Mouse (Mus musculus) intestine, embryonic 14.5 days (tissue): Measurements from ENCODE around the gene Atp5j2. TPM values are rescaled to one million over a fixed set of nuclear protein-coding genes. Genes with fewer than 3 reads are reported as not detected.

Source experiments
- ATAC-seq: fragments of 200-750 bp; cut with Nextera tagmentation; replicated peaks from 2 replicates; pipeline ENCODE4 v1.8.0; 2017; ENCODE audit warnings: low read depth, moderate number of reproducible peaks, moderate TSS enrichment, moderate library complexity; ENCODE audit not compliant: low FRiP score, low TSS enrichment
- DNase-seq: peaks from one replicate; pipeline ENCODE4 v3.0.0-alpha.2; 2018; ENCODE audit warnings: low spot score
- H3K27ac ChIP-seq: fragments of 300-500 bp; sonication (generic); 2 replicates; pipeline ENCODE4 v1.5.1; 2014; ENCODE audit warnings: low read depth, mild to moderate bottlenecking, control low read depth
- H3K27me3 ChIP-seq: fragments of 300-500 bp; sonication (generic); replicated peaks from 2 replicates; pipeline ENCODE4 v1.6.1; 2014; ENCODE audit warnings: low read length, control low read depth; ENCODE audit not compliant: control insufficient read depth, insufficient read depth
- H3K36me3 ChIP-seq: fragments of 300-500 bp; sonication (generic); 2 replicates; pipeline ENCODE4 v1.6.1; 2014; ENCODE audit warnings: low read length, control low read depth; ENCODE audit not compliant: control insufficient read depth, insufficient read depth
- H3K4me1 ChIP-seq: fragments of 300-500 bp; sonication (generic); replicated peaks from 2 replicates; pipeline ENCODE4 v1.6.1; 2014; ENCODE audit warnings: low read length, control low read depth, mixed read lengths; ENCODE audit not compliant: control insufficient read depth, insufficient read depth
- H3K4me2 ChIP-seq: fragments of 300-500 bp; sonication (generic); 2 replicates; pipeline ENCODE4 v1.6.1; 2014; ENCODE audit warnings: low read length
- H3K4me3 ChIP-seq: fragments of 300-500 bp; sonication (generic); 2 replicates; pipeline ENCODE4 v1.5.1; 2014; ENCODE audit warnings: low read depth, low read length, control low read depth, mixed read lengths
- H3K9ac ChIP-seq: fragments of 300-500 bp; sonication (generic); 2 replicates; pipeline ENCODE4 v1.6.1; 2014; ENCODE audit warnings: mild to moderate bottlenecking, low read length
- H3K9me3 ChIP-seq: fragments of 300-500 bp; sonication (generic); 2 replicates; pipeline ENCODE4 v1.6.1; 2016; ENCODE audit warnings: low read length, control low read depth; ENCODE audit not compliant: control insufficient read depth
- WGBS: fragments of 180-500 bp; shearing (Covaris S2); extraction: QIAGEN DNeasy Blood & Tissue Kit; methylation state at CpG from one replicate; pipeline ENCODE4 v1.1.7; 2014; 5-methylcytosine and 5-hydroxymethylcytosine counted together
- polyA plus RNA-seq: library from polyadenylated mRNA; unstranded; fragments of >200 nt; fragmentation: Nextera tagmentation; extraction: Ambion mirVana; gene quantifications from 2 replicates; pipeline ENCODE4 v1.2.1, GENCODE M21; 2014

Atp5j2 gene
- polyA plus RNA-seq, 1 experiment from 2014 or later: 724 TPM

GRCm38 (mm10) chr5:145161361-145161760, 30.5 kb downstream of the Atp5j2 start:
- H3K4me3 ChIP-seq: no peak overlapping the region
- peaks cover 64% of the 10 kb centered on the region for H3K36me3 ChIP-seq
- H3K27ac ChIP-seq: no peak overlapping the region
- H3K4me1 ChIP-seq: peaks cover 6% of the 10 kb centered on the region
- ATAC-seq (no peak), DNase-seq (no peak)
- H3K9ac ChIP-seq: no peak overlapping the region
- H3K27me3 ChIP-seq: no peaks in the 10 kb centered on the region
- WGBS: 93% methylated on average over 14 of the region's 14 CpGs
- H3K9me3 ChIP-seq: no peaks in the 10 kb centered on the region
- no peak overlapping the region for H3K4me2 ChIP-seq

- no peak overlapping the region for H3K4me3 ChIP-seq
- no peak overlapping the region for H3K4me2 ChIP-seq
- no peaks in the 10 kb centered on the region for H3K9me3 ChIP-seq
- H3K27me3 ChIP-seq: no peaks in the 10 kb centered on the region
- no peaks in the 10 kb centered on the region for H3K4me1 ChIP-seq
- DNase-seq: no peak
- no peak overlapping the region for H3K9ac ChIP-seq
- ATAC-seq: no peak
- 95% methylated on average over 5 of the region's 5 CpGs for WGBS
- no peak overlapping the region for H3K27ac ChIP-seq
- H3K36me3 ChIP-seq: peaks cover 85% of the 10 kb centered on the region
These were observed 39.2 kb downstream of the Atp5j2 start for GRCm38 (mm10) chr5:145152690-145153089.

GRCm38 (mm10) chr5:145149294-145149693, 42.6 kb downstream of the Atp5j2 start:
- Histone ChIP-seq H3K36me3 (peaks cover 94% of the 10 kb centered on the region), H3K27ac (no peak overlapping the region), H3K4me3 (no peak overlapping the region), H3K4me2 (no peak overlapping the region), H3K27me3 (no peaks in the 10 kb centered on the region), H3K9me3 (no peaks in the 10 kb centered on the region), H3K4me1 (no peaks in the 10 kb centered on the region), H3K9ac (no peak overlapping the region)
- ATAC-seq: no peak
- 88% methylated on average over 6 of the region's 6 CpGs for WGBS
- no peak for DNase-seq

- Histone ChIP-seq H3K27me3 (no peaks in the 10 kb centered on the region), H3K9me3 (no peaks in the 10 kb centered on the region), H3K9ac (no peak overlapping the region), H3K4me1 (no peaks in the 10 kb centered on the region), H3K4me3 (no peak overlapping the region), H3K4me2 (no peak overlapping the region), H3K27ac (no peak overlapping the region), H3K36me3 (peaks cover 97% of the 10 kb centered on the region)
- no peak for ATAC-seq
- 89% methylated on average over 5 of the region's 5 CpGs for WGBS
- no peak for DNase-seq
These were observed 44.1 kb downstream of the Atp5j2 start for GRCm38 (mm10) chr5:145147748-145148147.

- ATAC-seq: peak; percentile 20; the same call in 1 of the 2 replicates
- peaks cover 55% of the 10 kb centered on the region for H3K36me3 ChIP-seq
- under 1% methylated on average over 18 of the region's 18 CpGs for WGBS
These were observed 51.3 kb downstream of the Atp5j2 start for GRCm38 (mm10) chr5:145140611-145141010.

GRCm38 (mm10) chr5:145139571-145140519, 52.0 kb downstream of the Atp5j2 start, which contains the start of the genes Pdap1 and Bud31:
Pdap1 (minus strand) TSS chr5:145140238.
Bud31 (plus strand) TSS chr5:145140362.
- Histone ChIP-seq H3K4me1 (peaks cover 13% of the 10 kb centered on the region), H3K27ac (peak within 1 kb of the TSS; percentile 95), H3K4me2 (peak within 1 kb of the TSS; percentile 95), H3K9ac (peak within 1 kb of the TSS; percentile 93), H3K27me3 (no peaks in the 10 kb centered on the region), H3K36me3 (peaks cover 55% of the 10 kb centered on the region), H3K9me3 (no peaks in the 10 kb centered on the region), H3K4me3 (peak within 1 kb of the TSS; percentile 97)
- DNase-seq: peak; percentile 99
- peak; percentile 95 for ATAC-seq
- under 1% methylated on average over 84 of the region's 84 CpGs for WGBS

More at GRCm38 (mm10) chr5:145140611-145141010, 51.3 kb downstream of the Atp5j2 start:
- H3K4me2 ChIP-seq: peak overlapping the region; percentile 95
- H3K9me3 ChIP-seq: no peaks in the 10 kb centered on the region
- peaks cover 13% of the 10 kb centered on the region for H3K4me1 ChIP-seq
- H3K27ac ChIP-seq: peak overlapping the region; percentile 95
- H3K4me3 ChIP-seq: peak overlapping the region; percentile 97
- H3K9ac ChIP-seq: peak overlapping the region; percentile 93
- no peak for DNase-seq
- no peaks in the 10 kb centered on the region for H3K27me3 ChIP-seq

GRCm38 (mm10) chr5:145138836-145139235, 53.0 kb downstream of the Atp5j2 start:
- ATAC-seq: no peak

More at GRCm38 (mm10) chr5:145138836-145139235, 53.0 kb downstream of the Atp5j2 start:
- Histone ChIP-seq H3K4me2 (peak overlapping the region; percentile 95), H3K27me3 (no peaks in the 10 kb centered on the region), H3K9ac (peak overlapping the region; percentile 93), H3K27ac (peak overlapping the region; percentile 95; the same call in 1 of the 2 replicates), H3K36me3 (peaks cover 55% of the 10 kb centered on the region), H3K4me1 (peaks cover 13% of the 10 kb centered on the region), H3K9me3 (no peaks in the 10 kb centered on the region), H3K4me3 (peak overlapping the region; percentile 97)
- 6% methylated on average over 6 of the region's 6 CpGs for WGBS
- no peak for DNase-seq
